Mouse (Mus musculus) heart, embryonic 11.5 days (tissue): ENCODE data around the gene Rps6kc1. TPM values are rescaled to one million over a fixed set of nuclear protein-coding genes. Genes with fewer than 3 reads are reported as not detected.
A peak's percentile ranks its signal among the peaks of the same experiment; 100 is the strongest.

Experiments used
- ATAC-seq: fragments of 200-750 bp; cut with Nextera tagmentation; replicated peaks from 2 replicates; pipeline ENCODE4 v1.8.0; 2017; ENCODE audit warnings: moderate library complexity; ENCODE audit not compliant: insufficient number of reproducible peaks, low FRiP score, low TSS enrichment
- H3K27ac ChIP-seq: fragments of 300-500 bp; sonication (generic); 2 replicates; pipeline ENCODE4 v1.5.1; 2014; ENCODE audit warnings: mild to moderate bottlenecking, low read depth, low read length
- H3K27me3 ChIP-seq: fragments of 300-500 bp; sonication (generic); 2 replicates; pipeline ENCODE4 v1.6.1; 2014; ENCODE audit warnings: mild to moderate bottlenecking, low read length, mixed read lengths; ENCODE audit not compliant: control insufficient read depth, insufficient read depth
- H3K36me3 ChIP-seq: fragments of 300-500 bp; sonication (generic); 2 replicates; pipeline ENCODE4 v1.6.1; 2014; ENCODE audit warnings: mild to moderate bottlenecking, low read length, moderate library complexity, mixed read lengths; ENCODE audit not compliant: control insufficient read depth, insufficient read depth
- H3K4me1 ChIP-seq: fragments of 300-500 bp; sonication (generic); 2 replicates; pipeline ENCODE4 v1.6.1; 2014; ENCODE audit warnings: low read length; ENCODE audit not compliant: control insufficient read depth, insufficient read depth
- H3K4me2 ChIP-seq: fragments of 300-500 bp; sonication (generic); 2 replicates; pipeline ENCODE4 v1.6.1; 2014; ENCODE audit warnings: mild to moderate bottlenecking, moderate library complexity
- H3K4me3 ChIP-seq: fragments of 300-500 bp; sonication (generic); 2 replicates; pipeline ENCODE4 v1.5.1; 2014; ENCODE audit warnings: low read depth, low read length
- H3K9ac ChIP-seq: fragments of 300-500 bp; sonication (generic); 2 replicates; pipeline ENCODE4 v1.6.1; 2014; ENCODE audit warnings: mild to moderate bottlenecking, low read depth, low read length, moderate library complexity
- H3K9me3 ChIP-seq: fragments of 300-500 bp; sonication (generic); replicated peaks from 2 replicates; pipeline ENCODE4 v1.6.1; 2016; ENCODE audit warnings: low read length; ENCODE audit not compliant: control insufficient read depth
- WGBS: fragments of 180-500 bp; shearing (Covaris S2); extraction: QIAGEN DNeasy Blood & Tissue Kit; methylation state at CpG from one replicate; pipeline ENCODE4 v1.1.7; 2014; ENCODE audit not compliant: insufficient replicate concordance; 5-methylcytosine and 5-hydroxymethylcytosine counted together
- polyA plus RNA-seq: library from polyadenylated mRNA; unstranded; fragments of >200 nt; fragmentation: Nextera tagmentation; extraction: Ambion mirVana; gene quantifications from 2 replicates; pipeline ENCODE4 v1.2.1, GENCODE M21; 2014

Rps6kc1 gene
- polyA plus RNA-seq, 1 experiment from 2014 or later: 8.9 TPM

DNA sequence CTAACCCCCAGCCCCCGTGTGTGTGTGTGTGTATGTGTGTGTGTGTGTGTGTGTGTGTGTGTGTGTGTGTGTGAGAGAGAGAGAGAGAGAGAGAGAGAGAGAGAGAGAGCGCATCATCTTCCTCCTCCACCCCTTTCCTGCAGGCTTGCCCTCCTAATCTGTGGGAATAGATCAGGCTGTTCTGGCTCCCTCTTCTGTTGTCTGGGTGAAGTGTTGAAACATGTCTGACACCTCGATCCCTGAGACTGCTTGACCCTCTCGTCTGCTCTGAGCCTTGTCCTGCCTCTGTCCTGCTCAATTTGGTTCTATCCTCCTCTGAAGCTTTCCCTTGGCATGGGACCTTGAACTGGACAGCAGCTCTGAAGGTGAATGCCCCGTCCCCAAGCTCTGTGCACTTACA is 149.8 kb downstream of the Rps6kc1 start:
- Histone ChIP-seq H3K4me2 (0 out of 2 replicates have a peak overlapping the region, but pooled peaks have one; percentile 5), H3K27me3 (peaks cover 2% of the 10 kb centered on the region; the same call in 1 of the 2 replicates), H3K4me1 (0 out of 2 replicates have a peak, but pooled peaks cover 4% of the 10 kb centered on the region), H3K36me3 (no peaks in the 10 kb centered on the region), H3K27ac (no peak overlapping the region), H3K4me3 (no peak overlapping the region), H3K9me3 (no peaks in the 10 kb centered on the region; the same call in 1 of the 2 replicates), H3K9ac (no peak overlapping the region)
- 22% methylated on average over 5 of the region's 5 CpGs for WGBS
- ATAC-seq: no peak

DNA sequence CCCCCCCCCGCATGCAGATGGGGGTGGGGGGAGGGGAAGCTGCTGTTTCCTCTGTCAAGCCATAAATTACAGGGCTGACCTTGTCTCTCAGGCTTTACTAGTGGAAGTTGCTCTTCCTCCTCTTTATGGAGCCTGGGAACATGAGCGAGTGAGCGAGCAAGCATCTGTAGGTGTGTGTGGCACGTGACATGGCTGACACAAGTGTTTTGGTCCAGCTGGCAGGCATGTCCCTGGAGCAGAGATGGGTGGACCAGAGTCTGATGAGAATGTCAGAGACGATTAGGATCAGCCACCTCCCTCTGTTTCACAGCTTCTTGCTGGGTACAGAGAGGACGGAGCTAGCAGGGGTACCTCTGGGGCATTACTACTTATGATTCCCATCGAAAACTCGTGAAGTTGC is 153.7 kb downstream of the Rps6kc1 start:
- 77% methylated on average over 8 of the region's 8 CpGs for WGBS
- ATAC-seq: no peak

DNA sequence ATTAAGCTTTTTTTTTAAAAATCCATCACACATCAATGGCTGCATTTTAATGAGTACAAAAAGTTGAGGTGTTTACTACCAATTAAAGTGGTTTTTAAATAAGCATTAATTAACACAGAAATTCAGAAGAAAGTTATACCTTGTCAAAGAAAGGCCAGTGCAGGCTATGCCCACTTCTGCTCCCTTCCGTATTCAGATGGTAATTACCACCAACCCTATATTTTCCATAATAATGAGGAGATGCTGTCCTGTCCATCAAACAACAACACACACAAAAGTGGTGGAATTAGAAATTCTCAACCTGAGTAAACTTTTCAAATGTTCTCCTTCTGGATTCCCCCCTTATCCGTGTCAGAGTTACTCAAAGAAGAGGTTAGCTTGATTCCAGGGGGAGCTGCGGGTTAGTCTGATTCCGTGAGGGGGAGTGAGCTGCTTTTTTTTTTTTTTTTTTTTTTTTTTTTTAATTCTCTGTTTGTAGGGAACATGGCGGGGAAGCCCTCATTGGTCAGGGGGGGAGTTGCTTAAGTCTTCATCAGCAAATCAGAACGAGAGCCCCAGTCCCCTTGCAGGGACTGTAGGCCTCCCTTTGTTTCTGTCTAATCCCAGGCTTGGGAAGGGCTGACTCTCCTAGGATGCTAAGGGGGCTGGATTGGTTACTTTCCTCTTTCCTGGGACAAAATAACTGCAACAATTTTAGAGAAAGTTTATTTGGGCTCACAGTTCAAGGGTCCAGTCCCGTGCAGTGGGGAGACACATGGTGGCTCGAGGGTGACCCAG is 159.6 kb downstream of the Rps6kc1 start:
- Histone ChIP-seq H3K4me1 (no peaks in the 10 kb centered on the region), H3K27ac (no peak overlapping the region), H3K36me3 (no peaks in the 10 kb centered on the region), H3K27me3 (no peaks in the 10 kb centered on the region), H3K4me2 (no peak overlapping the region), H3K9ac (no peak overlapping the region), H3K4me3 (no peak overlapping the region), H3K9me3 (no peaks in the 10 kb centered on the region)
- ATAC-seq: no peak
- 75% methylated on average over 8 of the region's 8 CpGs for WGBS

More for the DNA sequence above, 153.7 kb downstream of the Rps6kc1 start:
- Histone ChIP-seq H3K9ac (no peak overlapping the region), H3K4me2 (no peak overlapping the region), H3K36me3 (no peaks in the 10 kb centered on the region), H3K27ac (no peak overlapping the region), H3K27me3 (0 out of 2 replicates have a peak, but pooled peaks cover 2% of the 10 kb centered on the region), H3K9me3 (no peaks in the 10 kb centered on the region), H3K4me3 (no peak overlapping the region), H3K4me1 (0 out of 2 replicates have a peak, but pooled peaks cover 4% of the 10 kb centered on the region)

DNA sequence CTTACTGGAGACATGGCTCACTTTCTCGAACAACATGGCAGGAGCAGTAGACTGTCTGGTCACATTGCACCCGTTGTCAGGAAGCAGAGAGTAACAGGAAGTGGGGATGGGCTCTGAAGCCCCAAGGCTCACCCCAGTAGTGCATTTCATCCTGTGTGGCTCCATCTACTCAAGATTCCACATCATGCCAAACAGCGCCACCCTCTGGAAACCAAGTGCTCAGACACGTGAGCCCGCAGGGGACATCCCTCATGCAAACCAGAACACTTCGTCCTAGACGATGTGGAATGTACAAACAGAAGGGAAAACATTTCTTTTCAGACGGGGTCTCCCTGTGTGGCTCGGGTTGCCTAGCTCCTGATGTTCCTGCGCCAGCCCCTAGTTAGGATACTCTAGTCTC is 162.6 kb downstream of the Rps6kc1 start:
- no peaks in the 10 kb centered on the region for H3K36me3 ChIP-seq
- no peaks in the 10 kb centered on the region for H3K27me3 ChIP-seq
- H3K4me3 ChIP-seq: no peak overlapping the region
- H3K4me2 ChIP-seq: no peak overlapping the region
- 87% methylated on average over 10 of the region's 10 CpGs for WGBS
- H3K4me1 ChIP-seq: no peaks in the 10 kb centered on the region
- no peak for ATAC-seq
- no peak overlapping the region for H3K27ac ChIP-seq
- no peaks in the 10 kb centered on the region for H3K9me3 ChIP-seq
- no peak overlapping the region for H3K9ac ChIP-seq

DNA sequence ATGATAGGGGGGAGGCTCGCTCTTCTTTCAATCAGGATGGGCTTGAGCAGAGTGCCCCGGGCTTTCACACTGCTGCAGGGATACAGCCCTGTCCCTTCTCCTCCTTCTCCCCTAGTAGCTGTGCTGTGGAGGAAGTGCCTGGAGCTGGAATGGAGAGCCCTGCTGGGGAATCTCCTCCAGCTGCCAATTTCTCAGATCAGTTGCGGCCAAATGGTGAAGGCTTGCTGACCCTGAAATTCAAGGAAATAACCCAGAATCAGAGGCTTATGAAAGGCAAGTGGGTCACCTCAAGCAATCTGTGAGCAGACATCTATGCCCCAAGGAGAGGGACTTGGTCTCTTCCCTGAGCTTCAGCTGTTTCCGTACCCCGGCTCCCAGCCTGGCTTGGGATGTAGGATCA is 170.1 kb downstream of the Rps6kc1 start:
- Histone ChIP-seq H3K27ac (no peak overlapping the region), H3K36me3 (no peaks in the 10 kb centered on the region), H3K4me2 (no peak overlapping the region), H3K9ac (no peak overlapping the region), H3K4me1 (no peaks in the 10 kb centered on the region), H3K4me3 (no peak overlapping the region), H3K27me3 (no peaks in the 10 kb centered on the region), H3K9me3 (no peaks in the 10 kb centered on the region; the same call in 1 of the 2 replicates)
- WGBS: 59% methylated on average over 5 of the region's 5 CpGs
- no peak for ATAC-seq

DNA sequence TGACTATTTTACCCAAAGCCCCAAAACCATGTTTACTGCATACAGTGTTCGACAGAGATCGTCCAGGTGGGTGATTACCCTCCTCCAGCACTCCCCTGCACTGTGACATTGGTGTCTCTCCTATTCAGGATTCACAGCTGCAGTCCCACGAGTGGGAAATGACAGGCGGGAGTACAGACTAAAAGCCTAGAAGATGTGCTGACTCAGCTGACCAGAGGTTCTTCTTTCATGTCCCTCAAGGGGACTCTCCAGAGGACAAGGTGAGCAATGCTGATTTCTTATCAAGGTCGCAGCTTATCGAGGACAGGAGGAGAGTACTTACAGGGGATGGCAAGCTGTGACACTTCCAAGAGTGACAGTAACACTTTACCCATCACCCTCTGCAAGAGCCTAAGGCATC is 178.8 kb downstream of the Rps6kc1 start:
- H3K4me2 ChIP-seq: no peak overlapping the region
- H3K4me3 ChIP-seq: no peak overlapping the region
- 58% methylated on average over 6 of the region's 6 CpGs for WGBS
- H3K27ac ChIP-seq: no peak overlapping the region
- H3K4me1 ChIP-seq: no peaks in the 10 kb centered on the region
- no peaks in the 10 kb centered on the region for H3K9me3 ChIP-seq
- ATAC-seq: no peak
- H3K36me3 ChIP-seq: no peaks in the 10 kb centered on the region
- H3K27me3 ChIP-seq: no peaks in the 10 kb centered on the region
- no peak overlapping the region for H3K9ac ChIP-seq

DNA sequence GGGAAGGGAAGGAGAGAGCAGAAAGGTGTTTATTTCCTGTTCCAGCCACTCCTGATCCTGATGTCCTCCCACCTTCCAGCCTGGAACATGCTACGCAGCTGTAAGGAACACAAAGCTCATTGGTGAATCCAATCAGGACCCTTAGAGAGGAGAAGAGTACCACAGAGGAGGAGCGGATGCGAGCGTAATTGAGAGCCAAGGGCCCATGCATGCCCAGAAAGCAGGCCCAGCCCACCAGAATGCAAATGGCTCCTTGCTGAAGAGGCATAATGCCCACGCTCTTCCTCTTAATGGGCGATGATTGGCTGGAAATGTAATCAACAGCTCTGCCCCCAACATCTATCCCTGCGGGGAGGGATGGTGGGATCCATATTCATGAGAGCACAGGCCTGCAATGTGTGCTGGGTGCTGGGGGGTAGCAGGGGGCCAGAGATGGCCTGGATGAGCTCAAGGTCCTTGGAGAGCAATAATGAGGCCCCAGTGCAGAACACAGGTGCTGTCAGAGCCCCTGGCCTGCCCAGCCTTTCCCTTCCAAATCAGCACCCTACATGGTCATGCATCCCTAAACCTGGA is 182.0 kb downstream of the Rps6kc1 start:
- 73% methylated on average over 7 of the region's 7 CpGs for WGBS
- H3K36me3 ChIP-seq: no peaks in the 10 kb centered on the region
- ATAC-seq: no peak
- H3K4me3 ChIP-seq: no peak overlapping the region
- H3K4me1 ChIP-seq: no peaks in the 10 kb centered on the region
- no peak overlapping the region for H3K4me2 ChIP-seq
- no peak overlapping the region for H3K27ac ChIP-seq
- H3K9me3 ChIP-seq: no peaks in the 10 kb centered on the region
- H3K27me3 ChIP-seq: no peaks in the 10 kb centered on the region
- H3K9ac ChIP-seq: no peak overlapping the region

DNA sequence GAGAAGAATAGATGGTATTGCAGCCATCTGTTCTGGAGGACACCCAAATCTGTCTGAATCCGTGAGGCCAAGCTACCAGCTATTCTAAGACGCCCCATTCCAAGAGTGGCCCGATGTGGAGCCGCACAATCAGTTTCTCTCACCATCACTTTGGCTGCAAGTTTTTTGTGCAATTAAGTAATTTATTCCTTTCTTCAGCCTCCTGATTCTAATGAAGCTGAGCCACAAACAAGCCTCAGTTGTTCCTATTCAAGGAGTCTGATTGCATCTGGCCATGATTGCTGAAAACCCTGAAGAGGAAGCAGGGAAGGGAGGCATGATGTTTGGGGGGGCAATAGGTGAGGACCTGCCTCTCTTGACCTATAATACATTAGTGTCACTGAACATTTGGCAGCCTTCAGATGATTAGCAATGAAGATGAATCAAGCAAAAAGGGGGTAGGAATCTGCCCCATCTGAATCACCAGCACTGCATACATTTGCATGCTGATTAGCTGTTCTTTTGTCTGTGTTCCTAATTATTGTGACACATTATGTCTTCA is 183.4 kb downstream of the Rps6kc1 start:
- H3K4me2 ChIP-seq: no peak overlapping the region
- no peaks in the 10 kb centered on the region for H3K4me1 ChIP-seq
- ATAC-seq: no peak
- H3K9me3 ChIP-seq: no peaks in the 10 kb centered on the region
- no peak overlapping the region for H3K9ac ChIP-seq
- H3K4me3 ChIP-seq: no peak overlapping the region
- H3K36me3 ChIP-seq: no peaks in the 10 kb centered on the region
- WGBS: 87% methylated on average over 4 of the region's 4 CpGs
- H3K27me3 ChIP-seq: no peaks in the 10 kb centered on the region
- H3K27ac ChIP-seq: no peak overlapping the region
